Mouse (Mus musculus) left cerebral cortex, postnatal 36 days (tissue): Measurements from ENCODE around the gene Wdr72. TPM values are rescaled to one million over a fixed set of nuclear protein-coding genes. Genes with fewer than 3 reads are reported as not detected.

ENCODE experiments used
- DNase-seq, 2 experiments: peaks; one replicate each; pipeline ENCODE4 v3.0.0; 2021 to 2022; ENCODE audit warnings: low spot score in 2 of 2, mixed read lengths in 1 of 2
- intact Hi-C: fragments of 180-260 bp; cut with DNase I; formaldehyde crosslinking; loops from one replicate; pipeline ENCODE4 v1.15.1; 2025
- total RNA-seq, 2 experiments: library from RNA; stranded (reverse); gene quantifications; 2 replicates each; pipeline ENCODE4 v1.2.3; 2021

Wdr72 gene
- total RNA-seq, 2 experiments from 2014 or later: not detected

DNA sequence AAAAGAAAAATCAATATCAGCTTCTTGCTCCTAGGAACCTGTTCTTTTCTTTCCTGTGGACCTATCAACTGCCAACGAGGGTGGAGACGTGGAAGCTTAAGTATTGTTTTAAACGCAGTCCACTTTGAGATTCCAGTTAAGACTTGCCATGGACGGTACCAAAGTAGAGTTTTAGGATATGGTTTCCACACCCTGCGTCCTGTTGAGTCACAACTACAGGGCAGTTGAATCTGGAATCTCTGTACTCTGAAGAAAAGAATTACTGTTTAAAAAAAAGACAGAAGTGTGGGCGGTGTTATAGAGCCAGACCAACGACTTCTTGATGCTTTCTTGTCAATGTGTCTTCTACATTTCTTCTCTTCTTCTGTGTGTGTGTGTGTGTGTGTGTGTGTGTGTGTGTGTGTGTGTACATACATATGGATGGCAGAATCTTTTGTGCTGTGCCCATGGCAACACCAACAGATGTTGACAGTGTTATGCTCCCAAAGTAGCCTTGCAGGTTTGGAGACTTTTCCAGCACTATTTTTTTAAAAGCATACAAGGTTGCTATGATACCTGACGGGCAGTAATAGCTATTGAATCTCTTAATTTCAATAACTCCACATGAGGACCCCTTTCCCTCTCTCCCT, 77.4 kb downstream of the Wdr72 start:
- intact Hi-C loops: no loop called here
- no peak for DNase-seq

DNA sequence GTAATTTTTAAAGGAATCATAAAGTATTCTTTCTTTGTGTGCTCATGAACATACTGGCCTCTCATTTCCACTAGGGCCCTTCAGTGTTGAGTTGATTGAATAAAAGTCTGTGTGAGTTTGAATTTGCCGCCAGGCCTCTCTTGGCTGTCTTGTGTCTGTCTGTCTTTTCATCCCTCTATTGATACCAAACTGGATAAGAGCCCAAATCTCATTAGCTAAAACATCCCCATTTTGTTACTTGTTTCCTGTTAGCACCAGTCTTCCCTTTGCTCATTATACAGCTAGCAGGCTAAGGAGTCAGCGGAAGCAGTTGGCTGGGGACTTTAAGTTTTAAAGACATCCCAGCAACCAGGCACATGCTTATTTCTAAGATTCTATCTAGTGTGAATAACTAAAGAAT, 84.7 kb downstream of the Wdr72 start:
- no peak for DNase-seq
- intact Hi-C loops: no loop called here

DNA sequence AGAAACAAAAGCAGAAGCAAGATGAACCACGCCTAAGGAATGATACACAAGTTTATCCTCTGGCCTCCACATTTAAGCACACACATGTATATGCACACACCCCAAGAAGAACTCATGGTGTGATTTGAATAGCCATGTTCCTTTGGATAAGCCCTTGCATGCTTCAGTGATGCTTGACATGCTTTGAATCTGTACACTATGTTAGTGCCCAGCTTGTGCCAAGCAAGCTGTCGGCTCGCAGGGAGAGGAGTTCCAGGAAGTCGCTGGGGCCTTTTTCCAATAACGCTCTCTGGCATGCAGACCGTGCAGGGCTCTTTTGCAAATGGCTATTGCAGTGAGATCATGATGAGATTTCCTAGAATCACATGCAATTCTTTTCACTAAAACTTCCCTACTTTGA, 118.1 kb downstream of the Wdr72 start:
- no peak for DNase-seq
- intact Hi-C loops: no loop called here

DNA sequence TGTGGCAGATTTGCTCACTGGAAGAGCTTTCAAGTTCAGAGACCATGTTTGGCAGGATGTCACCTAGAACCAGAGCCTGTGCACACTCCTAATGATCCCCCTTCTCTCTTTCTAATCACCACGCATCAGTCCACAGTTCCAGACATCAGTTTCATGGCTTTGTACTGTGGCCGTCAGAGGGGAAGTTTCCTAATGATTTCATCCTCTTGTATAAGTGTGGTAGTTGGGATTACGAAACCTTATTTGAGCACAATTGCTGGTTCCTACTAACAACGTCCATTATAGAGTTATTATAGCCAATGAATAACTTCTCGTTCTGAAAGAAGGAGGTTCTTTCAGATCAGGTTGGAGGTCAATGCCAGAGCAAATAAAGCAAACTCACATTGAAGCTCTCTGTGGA, 131.1 kb downstream of the Wdr72 start:
- DNase-seq: no peak
- intact Hi-C loops: no loop called here

DNA sequence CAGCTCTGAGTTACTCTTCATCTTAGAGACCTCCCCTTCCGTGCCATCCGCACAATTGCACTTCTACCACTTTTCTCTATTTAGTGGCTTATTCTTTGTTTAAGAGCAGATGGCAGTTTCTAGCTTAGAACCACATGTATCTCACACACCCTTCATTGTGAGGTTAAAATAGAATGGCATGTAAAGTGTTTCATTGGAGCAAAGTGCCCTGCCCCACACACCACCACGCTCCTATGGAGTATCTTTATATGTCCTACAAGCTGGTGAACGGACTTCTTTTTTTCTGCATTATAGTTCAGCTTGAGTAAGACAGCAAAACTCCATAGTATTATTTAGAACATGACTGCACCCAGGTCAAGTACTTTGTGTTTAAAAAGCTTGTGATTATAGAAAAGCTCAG, 137.9 kb downstream of the Wdr72 start:
- intact Hi-C loops: no loop called here

DNA sequence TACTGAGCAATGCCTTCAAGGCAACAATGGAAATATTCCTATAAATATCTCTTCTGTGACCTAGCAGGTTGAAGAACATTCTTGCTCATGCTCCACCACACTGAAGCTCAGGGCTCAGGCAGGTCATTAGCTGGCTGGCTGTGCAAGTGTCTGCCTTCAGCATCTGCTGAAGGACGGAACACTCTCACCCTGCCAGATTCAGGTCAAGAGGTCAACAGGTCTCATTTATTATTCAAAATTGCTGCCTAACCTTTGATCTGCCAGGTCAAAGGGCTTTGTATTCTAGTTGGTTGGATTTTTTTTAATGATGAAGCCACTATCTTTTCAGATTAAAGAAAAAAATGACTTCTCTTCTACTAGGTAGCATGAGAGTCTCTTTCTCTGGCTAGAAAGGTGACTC, 139.3 kb downstream of the Wdr72 start:
- intact Hi-C loops: no loop called here
- DNase-seq: no peak

More for the DNA sequence above, 137.9 kb downstream of the Wdr72 start:
- DNase-seq: no peak

DNA sequence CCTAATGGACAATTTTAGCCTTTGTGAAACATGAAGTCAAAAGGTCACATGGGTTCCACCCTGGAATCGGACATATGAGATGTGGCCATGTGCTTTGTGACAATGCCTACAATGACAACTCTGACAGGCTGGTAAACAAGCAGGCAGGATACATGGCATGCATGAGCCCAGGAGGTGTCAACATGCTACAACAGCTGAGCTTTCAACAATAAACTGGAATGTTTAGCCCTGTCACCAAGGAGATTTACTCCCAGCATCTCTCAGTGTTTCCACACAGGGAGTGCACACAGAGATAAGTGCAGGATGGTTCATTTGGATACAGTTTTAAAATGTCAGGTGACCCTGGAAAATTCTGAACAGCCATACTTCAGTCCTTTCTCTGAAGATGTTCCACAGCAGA, 140.4 kb downstream of the Wdr72 start:
- intact Hi-C loops: no loop called here
- DNase-seq: no peak

DNA sequence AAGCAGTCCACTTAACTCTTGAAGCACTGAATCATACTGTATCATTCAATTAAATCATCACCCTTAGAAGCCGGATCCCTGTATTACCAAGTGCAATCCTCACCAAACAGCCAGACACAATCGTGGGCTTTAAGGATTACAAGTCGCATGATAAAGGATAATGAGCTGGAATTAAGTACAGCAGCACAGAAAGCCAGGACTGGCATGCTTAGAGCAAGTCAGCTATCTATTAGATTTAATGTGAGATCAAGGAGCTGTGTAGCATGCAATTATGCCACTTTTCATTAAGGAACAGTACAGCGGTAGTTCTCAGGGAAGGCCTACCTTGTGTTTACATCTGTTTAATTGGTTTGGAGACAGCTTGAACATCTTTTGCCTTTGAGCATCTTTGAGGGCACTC, 148.2 kb downstream of the Wdr72 start:
- DNase-seq: no peak
- intact Hi-C loops: no loop called here

DNA sequence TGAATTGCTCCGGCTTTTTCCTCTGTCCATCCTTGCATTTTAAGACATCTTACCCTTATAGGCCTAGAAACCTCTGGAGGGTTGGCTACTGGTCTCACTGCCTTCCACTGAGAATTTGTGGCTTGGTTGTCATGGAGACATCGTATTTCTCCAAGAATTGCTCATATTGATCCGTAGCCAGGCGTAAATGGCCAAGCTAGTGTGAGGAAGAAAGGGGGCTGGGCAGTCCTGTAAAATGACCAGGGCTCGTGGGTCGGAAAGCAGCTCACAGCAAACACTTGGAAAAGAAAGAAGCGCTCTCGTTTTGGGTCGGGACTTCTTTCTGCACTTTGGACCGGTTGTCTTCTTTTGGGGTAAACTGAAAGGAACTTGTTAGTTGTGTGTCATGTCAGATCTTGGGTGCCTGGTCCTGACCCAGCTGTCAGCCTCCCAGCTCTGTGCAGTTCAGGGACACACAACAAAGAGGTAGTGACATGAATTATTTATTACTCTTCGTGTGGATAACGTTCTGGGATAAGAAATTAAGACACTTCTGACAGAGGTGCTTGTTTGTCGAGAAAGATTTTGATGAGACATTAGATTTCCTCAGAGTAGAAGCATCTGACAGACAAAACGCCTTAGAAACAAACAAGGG, 167.7 kb downstream of the Wdr72 start:
- intact Hi-C loops: no loop called here
- no peak for DNase-seq

DNA sequence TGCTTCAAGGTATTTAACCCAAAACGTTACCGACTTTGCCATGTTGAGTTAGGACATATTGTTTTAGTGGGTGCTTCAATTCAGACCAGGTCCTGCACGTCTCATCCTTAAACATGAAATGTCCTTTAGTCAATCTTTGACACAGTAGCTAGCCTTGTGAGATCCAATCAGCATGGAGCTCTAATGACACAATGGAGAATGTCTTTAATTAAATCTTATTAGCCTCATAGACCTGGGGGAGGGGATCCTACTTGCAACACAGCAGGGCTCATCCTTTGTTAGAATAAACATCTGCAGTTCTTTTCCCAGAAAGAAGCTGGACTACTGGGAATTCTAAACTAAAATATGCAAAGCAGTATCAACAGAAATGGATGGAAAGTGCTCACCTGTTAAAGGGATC, 171.9 kb downstream of the Wdr72 start:
- intact Hi-C loops: loop anchor here (10.0 kb wide), 1 partner anchor 137 kb away; no protein-coding TSS in a partner anchor
- DNase-seq: no peak

DNA sequence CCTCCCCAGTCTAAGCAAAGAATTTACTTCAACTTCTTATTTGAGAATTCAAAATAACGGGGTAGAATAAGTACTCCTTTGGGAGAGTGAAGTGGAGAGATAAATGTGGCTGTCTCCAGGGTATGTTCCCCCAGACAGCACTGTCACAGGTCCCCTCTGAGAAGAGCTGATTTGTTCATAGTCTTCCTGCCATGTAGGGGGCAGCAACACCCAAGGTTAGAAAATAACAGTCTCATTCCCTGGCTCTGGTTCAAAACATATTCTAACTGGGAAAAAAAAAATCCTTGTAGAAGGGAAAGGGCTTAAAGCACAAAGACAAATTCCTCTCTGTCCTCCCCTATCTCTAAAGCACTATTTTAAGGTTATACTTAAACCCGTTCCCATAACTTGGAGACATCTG, 176.1 kb downstream of the Wdr72 start:
- no peak for DNase-seq
- intact Hi-C loops: loop anchor here (2.0 to 10.0 kb wide), 2 partner anchors 141 to 585 kb away; no protein-coding TSS in a partner anchor

DNA sequence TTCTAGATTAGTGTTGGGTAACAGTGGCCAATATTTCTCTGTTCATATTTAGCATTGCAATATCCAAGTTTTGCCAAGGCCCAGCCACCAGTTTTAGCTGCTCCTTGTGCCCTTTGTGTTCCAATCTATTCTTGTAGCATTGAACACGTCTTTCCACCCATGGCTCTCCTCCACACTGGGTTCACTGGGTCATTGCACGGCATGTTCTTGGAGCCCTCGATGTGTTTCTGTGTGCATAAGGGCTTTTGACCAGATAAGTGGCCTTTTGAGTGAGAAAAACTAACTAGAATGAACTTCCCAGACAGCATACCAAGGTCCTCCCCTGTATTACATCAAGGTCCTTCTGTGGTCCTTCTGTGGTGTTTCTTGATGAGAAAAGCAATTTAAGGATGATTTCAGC, 184.3 kb downstream of the Wdr72 start:
- intact Hi-C loops: no loop called here
- DNase-seq: no peak

DNA sequence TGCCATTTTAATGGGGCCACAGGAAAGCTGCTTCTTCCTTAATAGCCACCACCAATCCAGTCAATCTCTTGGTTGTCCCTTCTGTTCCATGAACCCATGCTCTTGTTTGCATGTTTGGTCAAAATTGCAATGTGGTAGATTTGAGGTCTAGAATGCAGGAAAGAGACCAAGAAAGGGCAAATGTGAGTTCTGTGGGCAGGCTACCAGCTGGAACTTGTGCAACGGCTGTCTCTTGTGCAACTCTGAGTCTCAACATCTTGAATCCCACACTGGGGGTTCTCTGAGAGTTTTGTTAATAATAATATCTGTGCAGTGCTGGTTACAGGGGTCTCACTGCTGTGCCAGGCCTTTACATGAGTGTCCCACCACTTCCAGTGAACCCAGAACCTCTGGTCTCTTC, 208.6 kb downstream of the Wdr72 start:
- intact Hi-C loops: no loop called here

DNA sequence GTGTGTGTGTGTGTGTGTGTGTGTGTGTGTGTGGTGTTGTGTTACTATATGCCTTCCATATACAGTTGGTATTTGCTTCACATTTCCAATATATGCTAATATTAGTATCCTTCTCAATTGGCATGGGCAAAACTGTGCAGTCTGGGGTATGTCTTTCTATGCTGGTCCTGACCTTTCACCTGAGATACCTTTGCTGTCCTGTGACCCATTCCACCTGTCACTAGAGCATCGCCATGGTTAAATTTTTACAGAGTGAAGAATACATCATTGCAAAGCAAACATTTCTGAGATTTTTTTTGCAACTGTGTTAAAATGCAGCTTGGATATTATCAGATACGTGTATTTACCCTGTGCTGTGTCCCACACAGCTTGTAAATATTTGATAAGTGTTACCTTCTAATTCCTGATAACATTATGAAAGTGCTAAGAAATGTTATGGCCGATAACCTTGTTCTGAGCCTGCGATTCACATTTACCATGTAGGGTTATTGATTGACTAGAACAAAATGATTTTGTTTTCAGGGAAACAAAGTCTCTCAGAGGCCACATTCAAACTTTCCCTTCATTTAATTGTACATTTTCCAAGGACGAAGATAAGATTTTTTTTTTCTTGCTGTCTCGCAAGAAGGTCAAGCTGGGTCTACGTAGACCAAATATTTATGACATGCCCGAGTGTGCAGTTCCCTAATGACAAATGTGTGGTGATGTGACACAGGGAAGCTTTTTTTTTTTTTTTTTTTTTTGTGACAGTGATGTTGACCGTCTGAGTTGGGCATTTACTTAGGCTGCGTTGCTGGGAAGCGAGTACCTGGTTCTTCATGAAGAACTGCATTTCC, 214.2 kb downstream of the Wdr72 start:
- intact Hi-C loops: no loop called here
- DNase-seq: no peak

More for the DNA sequence above, 208.6 kb downstream of the Wdr72 start:
- DNase-seq: no peak

DNA sequence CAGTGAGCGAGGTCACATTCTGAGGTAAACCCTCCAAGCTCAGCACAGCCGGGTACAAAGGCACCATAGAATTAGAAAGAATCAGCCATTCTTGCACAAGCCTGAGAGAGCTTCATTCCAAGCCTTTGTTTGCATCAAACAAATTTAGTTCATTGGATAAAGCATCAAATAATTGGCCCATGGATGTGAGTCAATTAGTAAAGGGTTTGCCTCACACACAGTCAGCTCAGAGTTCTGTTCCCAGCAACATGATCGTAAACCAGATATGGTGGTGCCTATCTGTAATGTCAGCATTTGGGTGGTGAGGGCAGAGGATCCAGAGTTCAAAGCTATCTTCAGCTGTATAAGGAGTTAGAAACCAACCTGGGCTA, 214.8 kb downstream of the Wdr72 start:
- DNase-seq: no peak
- intact Hi-C loops: no loop called here

DNA sequence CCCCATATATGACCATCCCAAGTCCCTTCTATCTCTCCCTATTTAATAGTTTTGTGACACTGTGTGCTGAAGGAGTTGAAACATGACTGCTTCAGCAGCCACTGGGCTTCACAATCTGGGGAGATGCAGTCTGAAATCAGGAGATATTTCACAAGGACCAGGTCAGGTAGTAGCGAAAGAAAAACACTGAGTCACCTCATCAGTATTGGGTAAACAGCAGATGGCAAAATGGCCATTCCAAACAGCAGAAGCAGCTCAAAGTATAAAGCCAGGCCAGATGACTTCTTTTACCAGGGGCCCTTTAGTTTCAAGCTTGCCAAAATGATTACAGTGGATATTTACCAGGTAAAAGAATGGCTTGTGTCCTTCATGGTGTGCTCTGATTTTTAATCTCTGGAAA, 215.8 kb downstream of the Wdr72 start:
- intact Hi-C loops: no loop called here
- DNase-seq: no peak

DNA sequence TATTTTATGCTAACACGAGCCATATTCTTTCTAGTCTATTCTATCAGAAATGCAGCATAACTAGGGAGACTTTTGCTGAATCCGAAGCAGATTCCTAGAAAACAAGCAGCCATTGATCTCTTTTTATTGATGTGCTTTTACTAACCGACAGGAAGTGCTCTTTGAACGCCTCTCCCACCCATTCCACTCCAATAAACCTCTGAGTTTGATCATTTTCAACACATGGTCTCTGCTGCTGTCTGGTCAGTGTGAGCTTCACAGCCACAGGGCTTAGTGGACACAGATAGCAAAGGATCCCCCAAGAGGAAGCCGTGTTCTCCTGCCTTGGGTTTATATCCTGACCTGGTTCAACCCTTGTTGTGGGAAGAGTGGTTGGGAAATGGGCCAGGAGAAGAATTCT, 218.7 kb downstream of the Wdr72 start:
- DNase-seq: no peak

DNA sequence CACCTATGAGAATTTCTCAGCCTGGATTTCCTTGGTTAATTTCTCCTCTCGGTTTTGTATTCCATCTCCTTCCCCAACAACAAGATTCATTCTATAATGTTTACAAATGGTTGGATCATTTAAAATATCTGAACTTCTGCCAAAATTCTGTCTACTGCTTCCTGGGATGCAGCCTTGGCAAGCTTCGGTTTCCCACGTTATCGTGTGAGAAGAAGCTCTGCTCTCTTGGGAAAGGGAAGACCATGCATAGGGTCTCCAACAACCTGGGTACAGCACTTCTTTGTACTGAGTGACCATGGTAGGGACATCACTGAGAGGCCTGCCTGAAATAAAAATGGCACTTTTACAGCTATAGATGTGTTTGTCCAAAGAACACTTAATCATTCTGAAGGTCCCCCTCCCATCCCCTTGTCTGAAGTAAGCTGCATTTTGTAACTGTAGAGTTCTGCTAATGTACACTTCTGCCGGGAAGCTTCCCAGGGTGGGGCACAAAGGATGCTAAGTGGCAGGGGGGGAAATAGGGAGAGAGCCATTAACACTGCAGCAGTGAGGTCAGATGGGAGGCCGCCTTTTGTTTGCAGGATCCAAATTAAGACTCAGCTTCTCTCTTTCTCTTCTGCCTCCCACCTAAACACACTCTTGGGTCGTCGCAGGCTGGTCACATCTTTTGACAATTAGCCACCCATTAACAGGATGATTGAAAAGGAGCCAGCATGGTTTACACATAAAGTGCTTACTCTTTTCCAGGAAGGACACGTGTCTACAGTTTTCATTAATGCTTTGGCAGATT, 220.7 kb downstream of the Wdr72 start:
- no peak for DNase-seq
- intact Hi-C loops: no loop called here

More for the DNA sequence above, 218.7 kb downstream of the Wdr72 start:
- intact Hi-C loops: no loop called here

DNA sequence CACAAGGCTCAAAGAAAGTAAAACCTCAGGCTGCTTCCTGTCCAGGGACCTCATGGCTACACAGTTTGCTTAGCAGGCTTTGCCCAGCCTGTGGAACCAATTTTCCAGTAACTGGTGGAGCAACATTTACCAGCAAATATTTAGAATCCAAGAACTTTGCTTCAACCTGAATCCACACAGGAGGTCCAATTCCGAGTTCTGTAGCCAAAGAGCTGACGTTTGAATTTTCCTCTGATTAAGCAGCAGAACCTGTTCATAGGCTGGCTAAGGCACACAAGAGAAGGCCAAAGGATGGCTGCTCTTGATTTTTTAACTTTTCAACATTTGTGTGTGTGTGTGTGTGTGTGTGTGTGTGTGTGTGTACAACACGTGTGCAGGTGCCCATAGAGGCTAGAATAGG, 222.2 kb downstream of the Wdr72 start:
- intact Hi-C loops: no loop called here

More for the DNA sequence above, 222.2 kb downstream of the Wdr72 start:
- DNase-seq: no peak
